Mouse (Mus musculus): ENCODE measurements around the gene Ephb1.

Gene Ephb1

GRCm38 (mm10) chr9:102130506-102130905, 224.0 kb downstream of the Ephb1 start:
- no peak for DNase-seq

- no peak for DNase-seq
Measured at GRCm38 (mm10) chr9:102126510-102126909, 228.0 kb downstream of the Ephb1 start.

- no peak for DNase-seq
Measured at GRCm38 (mm10) chr9:102122880-102123453, 231.5 kb downstream of the Ephb1 start.

GRCm38 (mm10) chr9:102119422-102119821, 235.1 kb downstream of the Ephb1 start:
- no peak for DNase-seq

- DNase-seq = no peak
Measured at GRCm38 (mm10) chr9:102115326-102115725, 239.2 kb downstream of the Ephb1 start.

- no peak for DNase-seq
Measured at GRCm38 (mm10) chr9:102111471-102111870, 243.0 kb downstream of the Ephb1 start.

GRCm38 (mm10) chr9:102107978-102108377, 246.5 kb downstream of the Ephb1 start:
- no peak for DNase-seq

GRCm38 (mm10) chr9:102107213-102107612, 247.3 kb downstream of the Ephb1 start:
- no peak for DNase-seq

- no peak for DNase-seq
Measured at GRCm38 (mm10) chr9:102096825-102097224, 257.7 kb downstream of the Ephb1 start.

GRCm38 (mm10) chr9:102088598-102088997, 265.9 kb downstream of the Ephb1 start:
- DNase-seq = no peak

- DNase-seq = no peak
Measured at GRCm38 (mm10) chr9:102086053-102086706, 268.3 kb downstream of the Ephb1 start.

- DNase-seq = no peak
Measured at GRCm38 (mm10) chr9:102085477-102085876, 269.0 kb downstream of the Ephb1 start.

- DNase-seq = no peak
Measured at GRCm38 (mm10) chr9:102080934-102081333, 273.6 kb downstream of the Ephb1 start.

- no peak for DNase-seq
Measured at GRCm38 (mm10) chr9:102079151-102079550, 275.3 kb downstream of the Ephb1 start.

- no peak for DNase-seq
Measured at GRCm38 (mm10) chr9:102078238-102078637, 276.3 kb downstream of the Ephb1 start.

- DNase-seq = no peak
Measured at GRCm38 (mm10) chr9:102075539-102075938, 279.0 kb downstream of the Ephb1 start.

- no peak for DNase-seq
Measured at GRCm38 (mm10) chr9:102073404-102073803, 281.1 kb downstream of the Ephb1 start.

- no peak for DNase-seq
Measured at GRCm38 (mm10) chr9:102069151-102069882, 285.2 kb downstream of the Ephb1 start.

- DNase-seq = no peak
Measured at GRCm38 (mm10) chr9:102066601-102067000, 287.9 kb downstream of the Ephb1 start.

- no peak for DNase-seq
Measured at GRCm38 (mm10) chr9:102045886-102046285, 308.6 kb downstream of the Ephb1 start.

GRCm38 (mm10) chr9:102045111-102045861, 309.2 kb downstream of the Ephb1 start:
- no peak for DNase-seq

- DNase-seq = no peak
Measured at GRCm38 (mm10) chr9:102039011-102039733, 315.3 kb downstream of the Ephb1 start.

- no peak for DNase-seq
Measured at GRCm38 (mm10) chr9:102036132-102036531, 318.4 kb downstream of the Ephb1 start.

Data from thymus, postnatal 36 days (tissue).